Mouse (Mus musculus) kidney, embryonic 16.5 days (tissue): Measurements from ENCODE around the gene Ufsp1. TPM values are rescaled to one million over a fixed set of nuclear protein-coding genes. Genes with fewer than 3 reads are reported as not detected.

ENCODE experiments used
- ATAC-seq: fragments of 200-750 bp; cut with Nextera tagmentation; 2 replicates; pipeline ENCODE4 v1.8.0; 2017; ENCODE audit warnings: moderate TSS enrichment; ENCODE audit not compliant: low FRiP score, low TSS enrichment
- H3K27ac ChIP-seq: fragments of 300-500 bp; sonication (generic); 2 replicates; pipeline ENCODE4 v1.5.1; 2014; ENCODE audit warnings: low read length
- H3K27me3 ChIP-seq: fragments of 300-500 bp; sonication (generic); 2 replicates; pipeline ENCODE4 v1.6.1; 2014; ENCODE audit warnings: low read length, control low read depth, mixed read lengths; ENCODE audit not compliant: insufficient read depth
- H3K36me3 ChIP-seq: fragments of 300-500 bp; sonication (generic); 2 replicates; pipeline ENCODE4 v1.6.1; 2014; ENCODE audit warnings: low read length, control low read depth, mixed read lengths; ENCODE audit not compliant: insufficient read depth
- H3K4me1 ChIP-seq: fragments of 300-500 bp; sonication (generic); 2 replicates; pipeline ENCODE4 v1.6.1; 2014; ENCODE audit warnings: low read length, control low read depth, mixed read lengths; ENCODE audit not compliant: insufficient read depth
- H3K4me2 ChIP-seq: fragments of 300-500 bp; sonication (generic); replicated peaks from 2 replicates; pipeline ENCODE4 v1.6.1; 2014; ENCODE audit warnings: low read depth, low read length
- H3K4me3 ChIP-seq: fragments of 300-500 bp; sonication (generic); 2 replicates; pipeline ENCODE4 v1.5.1; 2014; ENCODE audit warnings: mild to moderate bottlenecking, low read length
- H3K9ac ChIP-seq: fragments of 300-500 bp; sonication (generic); replicated peaks from 2 replicates; pipeline ENCODE4 v1.6.1; 2014; ENCODE audit warnings: low read length
- H3K9me3 ChIP-seq: fragments of 300-500 bp; sonication (generic); 2 replicates; pipeline ENCODE4 v1.6.1; 2016; ENCODE audit warnings: low read length, control low read depth
- whole genome bisulfite sequencing: fragments of 180-500 bp; shearing (Covaris S2); extraction: QIAGEN DNeasy Blood & Tissue Kit; methylation state at CpG from one replicate; pipeline ENCODE4 v1.1.7; 2014; 5-methylcytosine and 5-hydroxymethylcytosine counted together
- polyA plus RNA-seq: library from polyadenylated mRNA; unstranded; fragments of >200 nt; fragmentation: Nextera tagmentation; extraction: Ambion mirVana; gene quantifications from 2 replicates; pipeline ENCODE4 v1.2.1, GENCODE M21; 2015

The Ufsp1 gene
- polyA plus RNA-seq, 1 experiment from 2014 or later, result 7.2 TPM

DNA sequence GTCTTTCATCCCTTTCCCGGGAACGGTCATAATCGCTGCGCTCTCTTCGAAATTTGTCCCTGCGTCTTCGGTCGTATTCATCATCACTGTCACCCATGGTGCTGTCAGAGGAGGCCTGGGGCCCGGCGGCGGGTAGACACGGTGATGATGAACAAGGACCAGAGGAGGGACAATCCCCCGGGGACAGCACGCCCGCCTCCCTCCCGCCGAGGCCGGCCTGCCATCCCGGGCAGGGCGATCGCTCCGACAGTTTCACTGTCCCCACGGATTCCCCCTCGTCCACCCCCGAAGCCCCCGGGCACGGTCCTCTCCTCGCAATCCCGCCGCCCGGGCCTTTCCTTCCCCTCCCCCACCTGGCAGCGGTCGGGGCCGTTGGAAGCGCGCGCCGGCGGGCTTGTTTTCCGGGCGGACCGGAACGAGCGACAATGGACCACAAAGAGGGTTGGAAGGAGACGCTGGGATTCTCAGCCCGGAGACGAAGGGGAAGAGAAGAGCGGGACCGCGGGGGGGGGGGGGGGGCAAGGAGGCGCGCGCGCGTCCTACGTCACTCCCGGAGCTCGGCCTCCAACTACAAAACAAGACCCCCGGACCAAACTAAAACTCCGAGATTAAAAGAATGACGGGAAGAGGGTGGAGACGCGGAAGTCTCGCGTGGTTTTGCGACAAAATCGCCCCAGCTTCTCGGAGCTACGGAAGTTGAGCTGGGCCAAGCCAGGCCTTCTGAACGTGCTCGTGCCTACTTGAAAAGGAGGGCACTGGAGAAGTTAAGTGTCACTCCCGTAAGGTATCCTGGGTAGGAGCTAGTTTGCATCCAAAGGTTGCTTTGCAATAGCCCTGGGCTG, 12.9 kb downstream of the Ufsp1 start, which contains the start of gene Srrt:
Gene Srrt, minus strand, starts transcription at position 604 of the 842 bp plus-strand sequence.
- H3K27ac ChIP-seq, result peak within 1 kb of the TSS; percentile 97
- peaks cover 54% of the 10 kb centered on the region for H3K36me3 ChIP-seq
- H3K4me3 ChIP-seq, result peak within 1 kb of the TSS; percentile 94

GRCm38 (mm10) chr5:137308356-137308755, 13.9 kb downstream of the Ufsp1 start:
- Histone ChIP-seq H3K4me1 (peaks cover 44% of the 10 kb centered on the region), H3K27ac (peak overlapping the region; percentile 97), H3K4me3 (peak overlapping the region; percentile 94), H3K27me3 (no peaks in the 10 kb centered on the region), H3K9me3 (no peaks in the 10 kb centered on the region), H3K4me2 (peak overlapping the region; percentile 51), H3K9ac (peak overlapping the region; percentile 99), H3K36me3 (peaks cover 44% of the 10 kb centered on the region)
- ATAC-seq, result no peak
- 95% methylated on average over 4 of the region's 4 CpGs for WGBS

More for the DNA sequence above, 12.9 kb downstream of the Ufsp1 start, which contains the start of gene Srrt:
- Histone ChIP-seq H3K4me1 (peaks cover 35% of the 10 kb centered on the region), H3K9me3 (no peaks in the 10 kb centered on the region), H3K27me3 (no peaks in the 10 kb centered on the region), H3K4me2 (peak within 1 kb of the TSS; percentile 67), H3K9ac (peak within 1 kb of the TSS; percentile 99)
- ATAC-seq, result peak; percentile 88
- WGBS, result under 1% methylated on average over 61 of the region's 72 CpGs

- Histone ChIP-seq H3K27me3 (no peaks in the 10 kb centered on the region), H3K27ac (peak overlapping the region; percentile 89), H3K9ac (peak overlapping the region; percentile 95), H3K4me2 (peak overlapping the region; percentile 91), H3K9me3 (no peaks in the 10 kb centered on the region), H3K36me3 (peaks cover 32% of the 10 kb centered on the region), H3K4me3 (peak overlapping the region; percentile 80), H3K4me1 (peaks cover 29% of the 10 kb centered on the region)
- ATAC-seq, result peak; percentile 67
- WGBS, result 1% methylated on average over 22 of the region's 22 CpGs
Measured at GRCm38 (mm10) chr5:137313466-137314192, 19.2 kb downstream of the Ufsp1 start.

- ATAC-seq, result peak; percentile 94
- H3K4me3 ChIP-seq, result peak within 1 kb of the TSS; percentile 80
- H3K4me1 ChIP-seq, result peaks cover 29% of the 10 kb centered on the region
- H3K27ac ChIP-seq, result peak within 1 kb of the TSS; percentile 89
- H3K9ac ChIP-seq, result peak within 1 kb of the TSS; percentile 95
- peak within 1 kb of the TSS; percentile 91 for H3K4me2 ChIP-seq
- 17% methylated on average over 30 of the region's 30 CpGs for WGBS
- H3K9me3 ChIP-seq, result no peaks in the 10 kb centered on the region
- no peaks in the 10 kb centered on the region for H3K27me3 ChIP-seq
- H3K36me3 ChIP-seq, result peaks cover 24% of the 10 kb centered on the region
Measured at GRCm38 (mm10) chr5:137314193-137315083, 20.0 kb downstream of the Ufsp1 start, which contains the start of gene Trip6. TSS of gene Trip6 (minus strand) at chr5:137314404.

DNA sequence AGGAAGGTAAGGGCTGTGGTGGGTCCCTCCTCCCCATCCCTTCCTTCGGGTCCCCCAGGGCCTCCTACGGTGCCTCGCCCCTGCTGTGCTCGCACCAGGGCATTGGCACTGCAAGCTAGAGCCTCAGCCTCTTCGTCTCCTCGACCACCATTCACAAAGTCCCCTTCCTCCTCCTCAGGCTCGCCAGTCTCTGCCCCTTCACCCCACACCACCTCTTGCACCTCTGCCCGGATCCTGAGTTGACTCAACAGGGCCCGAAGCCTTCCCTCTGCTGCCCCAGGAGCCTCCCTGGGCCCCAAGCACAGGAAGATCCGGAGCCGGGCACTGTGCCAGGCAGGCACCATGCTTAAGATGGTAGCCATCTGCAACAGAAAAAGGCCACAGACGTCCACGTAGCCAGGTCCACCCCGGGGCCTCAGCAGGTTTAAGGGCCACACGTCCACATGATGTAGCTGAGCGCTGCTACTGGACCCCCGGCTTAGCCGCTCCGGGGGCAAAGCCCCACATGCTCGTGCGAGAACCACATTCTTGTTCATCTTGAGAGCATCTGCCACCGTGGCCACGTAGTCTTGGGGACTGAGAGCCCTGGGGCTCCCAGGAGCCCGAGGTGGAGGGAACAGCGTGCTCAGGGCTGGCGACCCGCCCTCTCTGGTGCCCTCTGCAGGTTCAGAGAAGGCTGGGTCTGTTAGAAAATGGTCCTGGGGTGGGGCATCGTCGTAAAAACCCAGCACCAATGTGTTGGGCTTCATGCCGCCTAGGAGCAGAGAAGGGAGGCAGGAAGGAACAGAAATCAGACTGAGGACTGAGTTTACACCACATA, 20.9 kb downstream of the Ufsp1 start:
- H3K27ac ChIP-seq, result peak overlapping the region; percentile 89
- H3K4me2 ChIP-seq, result peak overlapping the region; percentile 91; the same call in 1 of the 2 replicates
- ATAC-seq, result no peak
- 43% methylated on average over 30 of the region's 30 CpGs for WGBS
- peak overlapping the region; percentile 95 for H3K9ac ChIP-seq
- no peak overlapping the region for H3K4me3 ChIP-seq
- no peaks in the 10 kb centered on the region for H3K9me3 ChIP-seq
- H3K36me3 ChIP-seq, result peaks cover 21% of the 10 kb centered on the region
- H3K27me3 ChIP-seq, result no peaks in the 10 kb centered on the region
- peaks cover 29% of the 10 kb centered on the region for H3K4me1 ChIP-seq

DNA sequence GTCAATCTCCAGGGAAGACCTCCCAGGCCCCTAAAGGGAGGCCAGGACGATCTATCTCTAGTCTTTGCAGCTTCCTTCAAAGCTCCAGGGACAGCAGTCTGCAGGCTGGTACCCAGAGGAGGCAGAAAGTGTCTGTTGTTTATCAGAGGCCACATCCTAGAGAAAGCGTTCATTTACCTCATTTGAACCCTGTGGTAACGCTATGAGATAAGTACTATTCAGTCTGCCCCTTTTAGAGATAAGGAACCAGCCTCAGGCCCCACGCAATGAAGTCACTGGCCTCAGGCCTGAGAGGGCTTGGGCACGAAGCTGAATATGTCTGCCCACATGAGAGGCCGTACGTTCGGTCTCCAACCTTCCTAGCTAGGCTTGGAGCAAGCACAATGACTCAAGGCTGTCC, 22.9 kb downstream of the Ufsp1 start:
- no peak overlapping the region for H3K4me3 ChIP-seq
- 87% methylated on average over 8 of the region's 8 CpGs for WGBS

DNA sequence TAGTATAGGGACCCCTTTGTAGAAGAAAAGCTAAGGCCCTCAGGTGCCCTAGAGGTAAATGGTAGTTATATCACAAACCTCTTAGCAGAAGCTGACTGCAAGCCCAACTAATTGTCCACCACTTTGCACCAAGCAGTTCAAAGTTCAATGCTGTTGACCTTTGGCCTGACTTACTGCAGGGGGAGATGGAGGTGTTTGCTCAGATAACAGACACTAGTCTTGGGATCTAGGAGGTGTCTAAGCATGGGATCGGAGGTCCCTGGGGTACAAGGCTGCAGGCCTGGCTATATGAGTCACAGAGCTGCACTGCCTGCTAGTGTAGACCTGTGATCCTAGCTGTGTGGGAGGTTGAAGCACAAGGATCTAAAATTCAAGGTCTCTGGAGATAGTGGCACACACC, 24.1 kb downstream of the Ufsp1 start:
- Histone ChIP-seq H3K4me2 (no peak overlapping the region), H3K36me3 (peaks cover 16% of the 10 kb centered on the region), H3K27me3 (no peaks in the 10 kb centered on the region), H3K27ac (no peak overlapping the region), H3K4me1 (peaks cover 16% of the 10 kb centered on the region), H3K4me3 (no peak overlapping the region), H3K9ac (no peak overlapping the region), H3K9me3 (no peaks in the 10 kb centered on the region)
- 59% methylated on average over 1 of the region's 1 CpGs for WGBS
- ATAC-seq, result no peak

More for the DNA sequence above, 22.9 kb downstream of the Ufsp1 start:
- Histone ChIP-seq H3K27ac (no peak overlapping the region), H3K9me3 (no peaks in the 10 kb centered on the region), H3K9ac (no peak overlapping the region), H3K4me1 (peaks cover 24% of the 10 kb centered on the region), H3K36me3 (peaks cover 12% of the 10 kb centered on the region), H3K27me3 (no peaks in the 10 kb centered on the region), H3K4me2 (no peak overlapping the region)
- ATAC-seq, result no peak

DNA sequence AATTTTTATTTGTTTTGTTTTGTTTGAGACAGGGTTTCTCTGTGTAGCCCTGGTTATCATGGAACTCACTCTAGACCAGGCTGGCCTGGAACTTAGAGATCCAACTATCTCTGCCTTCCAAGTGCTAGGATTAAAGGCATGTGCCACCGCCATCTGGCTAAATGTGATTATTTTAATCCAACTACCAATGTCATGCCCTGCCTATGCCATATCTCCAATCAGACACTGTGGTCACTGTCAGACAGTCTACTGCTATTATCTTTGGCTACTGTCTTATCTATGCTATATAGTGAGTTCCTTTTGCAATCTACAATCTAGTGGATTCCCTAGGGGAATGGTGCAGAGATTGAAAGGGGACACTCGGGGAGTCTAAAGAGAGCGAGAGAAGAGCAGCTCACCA, 26.6 kb downstream of the Ufsp1 start:
- H3K4me3 ChIP-seq, result no peak overlapping the region
- peaks cover 23% of the 10 kb centered on the region for H3K36me3 ChIP-seq
- no peak overlapping the region for H3K9ac ChIP-seq
- no peak overlapping the region for H3K27ac ChIP-seq
- ATAC-seq, result no peak
- H3K9me3 ChIP-seq, result no peaks in the 10 kb centered on the region
- WGBS, result 94% methylated on average over 3 of the region's 3 CpGs
- no peaks in the 10 kb centered on the region for H3K27me3 ChIP-seq
- no peak overlapping the region for H3K4me2 ChIP-seq
- H3K4me1 ChIP-seq, result no peaks in the 10 kb centered on the region
